Mouse (Mus musculus): ENCODE measurements at regions not wholly inside any gene's neighbourhood (a gene's known extent, or its start where the extent isn't known, plus 50 kb on each side); places are given as distances from the start of the nearest gene placed in this dataset.

DNA sequence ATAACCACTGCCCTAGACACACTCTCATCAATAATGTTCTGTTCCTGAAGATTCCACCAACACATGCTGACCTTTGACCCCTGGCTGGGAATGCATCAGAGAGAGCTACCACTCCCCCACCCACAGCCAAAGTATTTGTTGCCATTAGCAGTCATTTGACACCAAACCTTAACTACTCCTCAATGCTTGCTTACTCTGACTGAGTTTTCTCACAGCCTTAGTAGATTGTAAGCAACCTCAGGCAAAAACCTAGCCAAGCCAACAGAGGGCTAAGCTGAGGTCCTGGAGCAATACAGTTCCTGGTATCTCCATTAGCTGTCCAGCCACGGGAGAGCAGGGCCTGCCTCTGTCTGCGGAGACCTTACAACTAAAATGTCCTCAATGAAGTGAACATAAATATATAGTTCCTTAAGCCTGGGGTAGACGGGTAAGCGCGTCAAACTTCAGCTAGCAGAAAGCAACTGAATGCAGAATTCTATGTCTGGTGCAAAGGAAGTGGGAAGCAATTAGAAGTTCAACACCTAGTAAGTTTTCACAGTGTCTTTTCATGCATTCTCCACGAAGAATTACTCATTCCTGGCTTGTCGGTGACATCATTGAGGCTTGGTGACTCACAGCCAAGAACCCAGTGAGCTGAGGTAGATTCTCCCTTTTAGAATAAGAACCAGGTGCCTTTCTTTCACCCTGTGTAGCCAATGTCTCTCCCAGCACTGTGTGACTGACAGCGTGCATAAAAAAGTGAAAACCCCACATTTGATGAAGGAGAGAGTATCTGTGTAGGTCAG lies 113.6 kb upstream of the Nebl start:
- DNase-seq, result no peak

GRCm38 (mm10) chr2:17841963-17842362 lies 110.7 kb upstream of the Nebl start:
- DNase-seq, result peak; percentile 16 to 30

DNA sequence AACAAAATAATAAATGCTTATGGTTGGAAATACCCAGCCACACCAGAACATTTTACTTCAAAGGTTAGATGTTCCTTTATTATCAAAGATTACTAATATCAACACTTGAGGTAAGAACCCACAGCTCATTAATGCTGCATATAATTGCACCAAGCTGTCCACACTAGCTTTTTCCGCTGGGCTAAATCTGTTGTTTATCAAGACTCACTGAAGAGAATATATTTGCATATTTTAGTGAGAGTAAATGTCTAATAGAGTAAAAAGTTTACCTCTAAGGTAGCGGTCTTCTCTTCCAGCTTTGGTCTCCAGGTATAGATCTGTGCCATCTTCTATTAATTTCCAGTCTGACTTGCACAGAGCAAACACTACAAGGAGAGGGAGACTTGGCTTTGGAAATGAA lies 110.3 kb upstream of the Nebl start:
- DNase-seq, result no peak

DNA sequence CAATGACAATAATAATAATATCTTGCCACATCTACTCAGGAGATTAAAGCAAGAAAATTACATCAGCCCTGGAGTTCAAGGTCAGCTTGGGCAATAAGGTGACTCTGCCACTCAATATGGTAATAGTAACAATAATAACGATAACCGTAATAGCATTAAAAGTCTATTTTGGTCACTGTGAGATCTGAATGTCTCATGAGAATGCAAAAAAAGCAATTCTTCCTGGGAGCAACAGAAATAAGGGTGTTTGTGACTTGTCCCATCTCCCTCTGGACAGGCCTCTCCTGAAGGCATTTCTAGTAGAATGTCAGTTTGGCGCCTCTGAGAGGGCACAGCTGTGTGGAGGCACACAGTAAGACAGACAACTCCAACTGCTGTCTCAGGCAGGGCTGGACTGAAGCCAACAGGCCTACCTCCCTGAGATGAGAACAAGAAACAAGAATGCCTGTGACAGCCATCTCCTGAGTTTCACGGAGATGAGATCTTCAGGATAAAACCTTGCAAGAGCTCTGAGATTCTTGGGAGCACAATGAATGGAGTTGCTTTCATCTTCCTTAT lies 109.8 kb upstream of the Nebl start:
- no peak for DNase-seq

DNA sequence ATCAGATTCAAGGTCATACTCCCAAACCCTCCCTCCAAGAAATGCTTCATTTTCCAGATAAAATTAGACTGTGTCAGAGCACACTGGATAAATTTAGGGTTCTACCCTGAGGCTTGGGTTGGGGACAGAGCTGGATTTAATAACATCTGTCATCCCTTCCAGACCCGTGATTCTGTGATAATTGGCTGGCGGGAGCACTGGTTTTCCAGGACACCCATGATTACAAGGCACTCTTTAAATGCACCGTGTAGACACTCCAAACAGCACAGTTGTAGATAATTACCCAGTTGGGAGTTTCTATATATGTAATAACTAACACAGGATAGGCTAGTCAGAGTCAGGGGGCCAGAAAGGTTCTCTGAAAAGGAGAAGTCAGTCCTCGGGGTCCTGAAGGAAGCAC lies 108.4 kb upstream of the Nebl start:
- DNase-seq, result no peak

- peak in 1 of 2 experiments; percentile 17 for DNase-seq
Observed at GRCm38 (mm10) chr2:17838859-17839581, 107.8 kb upstream of the Nebl start.

- DNase-seq, result no peak
Observed at GRCm38 (mm10) chr2:17838381-17838680, 107.1 kb upstream of the Nebl start.

DNA sequence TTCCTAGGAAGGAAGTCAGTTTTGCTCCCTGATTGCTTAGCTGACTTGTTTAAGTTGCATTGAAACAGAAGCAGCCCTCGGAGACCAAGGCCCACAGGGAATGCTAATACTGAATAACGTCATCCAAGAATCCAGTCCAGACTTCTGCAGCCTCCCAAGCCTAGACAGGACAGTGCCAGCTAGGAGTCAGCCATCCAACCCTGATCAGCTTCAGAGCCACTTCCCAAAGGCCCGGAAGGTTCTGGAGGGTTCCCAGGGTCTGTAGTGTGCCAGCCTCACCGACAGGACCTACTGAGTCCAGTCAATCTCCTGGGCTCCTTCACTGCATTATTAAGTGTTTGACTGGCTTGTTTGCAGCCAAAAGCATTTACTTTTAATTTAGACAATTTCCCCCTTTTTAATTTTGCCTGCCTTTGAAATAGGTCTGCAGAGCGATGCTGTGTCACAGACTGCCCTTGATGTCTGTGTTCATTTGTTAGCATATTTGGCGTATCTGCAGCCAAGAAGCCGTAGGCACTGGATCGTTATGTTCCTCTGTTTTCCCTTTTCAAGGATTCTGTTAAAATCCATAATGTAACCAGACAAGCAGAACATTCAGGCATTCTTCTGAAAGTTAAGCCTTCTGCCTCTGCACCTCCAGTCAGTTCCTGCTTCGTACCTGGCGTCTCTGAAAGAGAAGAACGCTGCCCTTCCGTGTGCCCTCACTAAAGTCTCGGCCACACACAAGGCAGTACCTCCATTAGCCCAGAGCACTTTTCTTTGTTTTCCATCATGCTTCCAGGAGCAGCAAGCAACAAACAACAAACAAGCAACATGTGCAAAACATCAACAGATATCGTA lies 106.5 kb upstream of the Nebl start:
- no peak for DNase-seq

GRCm38 (mm10) chr2:17832726-17833125 lies 101.5 kb upstream of the Nebl start:
- no peak for DNase-seq

DNA sequence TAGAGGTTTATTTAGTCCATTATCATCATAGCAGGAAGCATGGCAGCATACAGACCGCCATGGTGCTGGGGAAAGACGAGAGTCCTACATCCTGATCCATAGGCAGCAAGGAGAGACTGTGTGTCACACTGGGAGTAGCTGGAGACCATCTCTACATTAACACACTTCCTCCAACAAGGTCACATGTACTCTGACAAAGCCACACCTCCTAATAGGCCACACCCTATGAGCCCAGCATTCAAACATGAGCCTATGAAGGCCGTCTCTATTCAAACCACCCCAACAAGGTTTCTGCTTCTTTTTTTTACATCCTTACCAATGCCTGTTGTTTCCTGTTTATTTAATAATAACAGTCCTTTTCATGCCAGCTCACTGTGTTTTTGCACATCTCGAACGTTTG lies 99.0 kb upstream of the Nebl start:
- no peak for DNase-seq

- DNase-seq, result no peak
Observed at GRCm38 (mm10) chr2:17825271-17825670, 94.0 kb upstream of the Nebl start.

DNA sequence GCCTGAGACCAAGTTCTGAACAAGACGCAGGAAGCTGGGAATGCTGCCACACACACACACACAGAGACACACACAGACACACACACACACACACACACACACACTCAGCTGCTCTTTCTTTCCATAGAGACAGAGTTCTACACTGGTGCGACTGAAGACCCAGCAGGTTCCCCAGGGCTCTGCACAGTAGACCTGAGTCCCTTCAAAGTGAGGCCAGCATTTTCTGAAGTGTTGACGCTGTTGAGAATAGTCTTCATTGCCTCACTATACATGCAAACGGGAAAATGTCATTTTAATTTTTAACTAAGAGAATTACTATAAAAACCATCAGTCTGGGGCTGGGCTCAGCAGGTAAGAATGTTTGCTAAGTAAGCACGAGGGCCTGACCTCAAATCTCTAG lies 92.9 kb upstream of the Nebl start:
- DNase-seq, result no peak

- no peak for DNase-seq
Observed at GRCm38 (mm10) chr2:17822621-17823006, 91.3 kb upstream of the Nebl start.

GRCm38 (mm10) chr2:17821878-17822620 lies 90.8 kb upstream of the Nebl start:
- no peak for DNase-seq

- DNase-seq, result no peak
Observed at GRCm38 (mm10) chr2:17811943-17812670, 80.8 kb upstream of the Nebl start.

Data from cerebellum, adult 18-20 months (tissue).